32 mouse cellular contexts compared by ENCODE assay signal in genomic region chr3:67565540-67566227, GRCm38 (mm10). TPM values are rescaled to one million over a fixed set of nuclear protein-coding genes. Genes with fewer than 3 reads are reported as not detected.
DNase-seq lines count a peak whose midpoint lies in the region; ATAC-seq and TF ChIP-seq lines count a peak whose summit lies in the region.
"Had no signal": no experiment of that assay in that cellular context is flagged by ENCODE, and none has a peak within 500 bp of the region (broad histone marks: within the 10 kb centered on the region; RNA-seq: fewer than 3 reads in every experiment).

No protein-coding gene starts in this region.

- DNase-seq in spleen, adult 2 months (ENCODE audit: low read depth in 1 of 2, low spot score in 2 of 2), result no peak
- DNase-seq in spleen, adult 18-20 months, result no peak
- no peak for DNase-seq in liver, postnatal 0 days
- DNase-seq in adrenal gland, adult 2 months, result no peak
- DNase-seq in ovary, postnatal 10 days (ENCODE audit: low spot score), result no peak
- no peak for DNase-seq in adrenal gland, adult 18-20 months (ENCODE audit: low spot score in 2 of 2)
- DNase-seq: adrenal gland, postnatal 36 days; cerebellum, adult 8-10 months; cerebellum, postnatal 25 days; gastrocnemius, postnatal 14 days; heart, postnatal 14 days; kidney, adult 18-20 months; kidney, postnatal 36 days; lung, adult 18-20 months; right cerebral cortex, postnatal 25 days; thymus, postnatal 25 days had no signal

- peak; percentile 87 for ATAC-seq in liver, embryonic 12.5 days
- ATAC-seq in liver, postnatal 0 days, result peak; percentile 90
- ATAC-seq: lung, postnatal 0 days had no signal

- H3K36me3 ChIP-seq in spleen, adult 2 months (ENCODE audit: control insufficient read depth, insufficient read depth, low read length), result no peaks in the 10 kb centered on the region
- H3K36me3 ChIP-seq in liver, embryonic 12.5 days, result no peaks in the 10 kb centered on the region
- H3K36me3 ChIP-seq in liver, postnatal 0 days (replicated peaks; ENCODE audit: insufficient read depth, low read length), result no peaks in the 10 kb centered on the region
- H3K36me3 ChIP-seq: embryonic facial prominence, embryonic 10.5 days; embryonic facial prominence, embryonic 15.5 days; forebrain, embryonic 15.5 days; hindbrain, embryonic 10.5 days; hindbrain, embryonic 15.5 days; kidney, embryonic 15.5 days; limb, embryonic 12.5 days; midbrain, embryonic 10.5 days; midbrain, embryonic 15.5 days; neural tube, embryonic 15.5 days; stomach, embryonic 15.5 days had no signal

- peak; percentile 97 for TF ChIP-seq EP300 in liver, postnatal 0 days (IDR thresholded peaks at IDR 0.05; ENCODE audit: low read depth)

- 65% methylated on average over 8 of the region's 8 CpGs for WGBS in spleen, adult 2 months
- 40% methylated on average over 8 of the region's 8 CpGs for WGBS in liver, embryonic 12.5 days (ENCODE audit: insufficient replicate concordance)
- 45% methylated on average over 8 of the region's 8 CpGs for WGBS in liver, postnatal 0 days (ENCODE audit: insufficient replicate concordance)

- H3K27ac ChIP-seq in spleen, adult 2 months (ENCODE audit: insufficient read depth, low read length), result peak overlapping the region; percentile 18; the same call in 1 of the 2 replicates
- H3K27ac ChIP-seq in liver, embryonic 12.5 days, result peak overlapping the region; percentile 68
- peak overlapping the region; percentile 75 for H3K27ac ChIP-seq in liver, postnatal 0 days (ENCODE audit: low read depth)
- H3K27ac ChIP-seq: embryonic facial prominence, embryonic 10.5 days; embryonic facial prominence, embryonic 15.5 days; forebrain, embryonic 15.5 days; hindbrain, embryonic 10.5 days; hindbrain, embryonic 15.5 days; kidney, embryonic 15.5 days; layer of hippocampus, adult 2 months; left cerebral cortex, adult 2 months; limb, embryonic 12.5 days; macrophage; midbrain, embryonic 10.5 days; midbrain, embryonic 15.5 days; neural tube, embryonic 15.5 days; stomach, embryonic 15.5 days had no signal

- H3K4me2 ChIP-seq in liver, embryonic 12.5 days, result peak overlapping the region; percentile 27
- H3K4me2 ChIP-seq in liver, postnatal 0 days (ENCODE audit: low read depth, low read length), result peak overlapping the region; percentile 14; the same call in 1 of the 2 replicates
- H3K4me2 ChIP-seq: embryonic facial prominence, embryonic 15.5 days; forebrain, embryonic 15.5 days; hindbrain, embryonic 15.5 days; kidney, embryonic 15.5 days; limb, embryonic 12.5 days; midbrain, embryonic 15.5 days; neural tube, embryonic 15.5 days; stomach, embryonic 15.5 days had no signal

- H3K9me3 ChIP-seq in liver, embryonic 12.5 days (replicated peaks), result no peaks in the 10 kb centered on the region
- no peaks in the 10 kb centered on the region for H3K9me3 ChIP-seq in liver, postnatal 0 days (ENCODE audit: low read length)
- H3K9me3 ChIP-seq: embryonic facial prominence, embryonic 10.5 days; embryonic facial prominence, embryonic 15.5 days; forebrain, embryonic 15.5 days; hindbrain, embryonic 10.5 days; hindbrain, embryonic 15.5 days; kidney, embryonic 15.5 days; limb, embryonic 12.5 days; midbrain, embryonic 10.5 days; midbrain, embryonic 15.5 days; neural tube, embryonic 15.5 days; stomach, embryonic 15.5 days had no signal

- H3K27me3 ChIP-seq in spleen, adult 2 months (ENCODE audit: control insufficient read depth, insufficient read depth, low read length), result no peaks in the 10 kb centered on the region
- H3K27me3 ChIP-seq in liver, embryonic 12.5 days (replicated peaks), result no peaks in the 10 kb centered on the region
- H3K27me3 ChIP-seq in liver, postnatal 0 days (ENCODE audit: insufficient read depth, low read length), result no peaks in the 10 kb centered on the region
- H3K27me3 ChIP-seq: embryonic facial prominence, embryonic 15.5 days; forebrain, embryonic 15.5 days; hindbrain, embryonic 15.5 days; kidney, embryonic 15.5 days; midbrain, embryonic 15.5 days; neural tube, embryonic 15.5 days; stomach, embryonic 15.5 days had no signal

- TF ChIP-seq CTCF in spleen, adult 2 months (IDR thresholded peaks at IDR 0.05; ENCODE audit: extremely low read depth, insufficient read depth, insufficient read length, insufficient replicate concordance), result no peak
- no peak for TF ChIP-seq CTCF in liver, postnatal 0 days (IDR thresholded peaks at IDR 0.05; ENCODE audit: low read depth)

- no peaks in the 10 kb centered on the region for H3K4me1 ChIP-seq in spleen, adult 2 months (ENCODE audit: control insufficient read depth, insufficient read depth, insufficient read length)
- H3K4me1 ChIP-seq in liver, embryonic 12.5 days, result peaks cover 18% of the 10 kb centered on the region
- peaks cover 8% of the 10 kb centered on the region; the same call in 1 of the 2 replicates for H3K4me1 ChIP-seq in liver, postnatal 0 days (ENCODE audit: insufficient read depth)
- H3K4me1 ChIP-seq: forebrain, embryonic 15.5 days; hindbrain, embryonic 10.5 days; kidney, embryonic 15.5 days; limb, embryonic 12.5 days; midbrain, embryonic 10.5 days; midbrain, embryonic 15.5 days; stomach, embryonic 15.5 days had no signal

- no peak overlapping the region for H3K9ac ChIP-seq in liver, embryonic 12.5 days
- H3K9ac ChIP-seq in liver, postnatal 0 days (replicated peaks), result no peak overlapping the region
- H3K9ac ChIP-seq: embryonic facial prominence, embryonic 15.5 days; forebrain, embryonic 15.5 days; hindbrain, embryonic 15.5 days; kidney, embryonic 15.5 days; limb, embryonic 12.5 days; midbrain, embryonic 15.5 days; neural tube, embryonic 15.5 days; stomach, embryonic 15.5 days had no signal

- no peak overlapping the region for H3K4me3 ChIP-seq in spleen, adult 2 months (ENCODE audit: extremely low read depth, insufficient read depth, insufficient read length)
- H3K4me3 ChIP-seq in liver, embryonic 12.5 days, result no peak overlapping the region
- H3K4me3 ChIP-seq in liver, postnatal 0 days (ENCODE audit: low read depth, low read length), result no peak overlapping the region
- H3K4me3 ChIP-seq: embryonic facial prominence, embryonic 10.5 days; embryonic facial prominence, embryonic 15.5 days; forebrain, embryonic 15.5 days; hindbrain, embryonic 10.5 days; hindbrain, embryonic 15.5 days; kidney, embryonic 15.5 days; layer of hippocampus, adult 2 months; left cerebral cortex, adult 2 months; limb, embryonic 12.5 days; midbrain, embryonic 10.5 days; midbrain, embryonic 15.5 days; neural tube, embryonic 15.5 days; stomach, embryonic 15.5 days had no signal

- no peak for TF ChIP-seq POLR2A in spleen, adult 2 months (IDR thresholded peaks at IDR 0.05; ENCODE audit: low read depth, low read length)

RNA-seq across cellular contexts. Expression of gene Mfsd1, which starts 16.9 kb away (rescaled TPM):
- 32.9 and 34.8 TPM in 2 replicates for polyA plus RNA-seq in spleen, adult 2 months (2012; rRNA removed)
- polyA plus RNA-seq in liver, embryonic 12.5 days (2016; fragmentation: Nextera tagmentation; extraction: Ambion mirVana), result 29.8 and 30.0 TPM in 2 replicates
- polyA plus RNA-seq in liver, postnatal 0 days (2015; fragmentation: Nextera tagmentation; extraction: Ambion mirVana), result 25.2 and 29.6 TPM in 2 replicates
- 10 to 100 TPM; 52.3 to 62.6 TPM for total RNA-seq in adrenal gland, adult 2 months (2021)
- polyA plus RNA-seq in adrenal gland, adult 2 months (2012; rRNA removed), result 67.8 and 70.8 TPM in 2 replicates
- total RNA-seq in adrenal gland, adult 18-20 months (2021), result 10 to 100 TPM; 55.5 to 66.2 TPM

RNA-seq across cellular contexts. Expression of gene Rarres1, which starts 50.4 kb away (rescaled TPM):
- 0.68 and 1.5 TPM in 2 replicates for polyA plus RNA-seq in spleen, adult 2 months (2012; rRNA removed)
- 1.6 and 2.3 TPM in 2 replicates for polyA plus RNA-seq in liver, embryonic 12.5 days (2016; fragmentation: Nextera tagmentation; extraction: Ambion mirVana)
- 11.0 and 12.7 TPM in 2 replicates for polyA plus RNA-seq in liver, postnatal 0 days (2015; fragmentation: Nextera tagmentation; extraction: Ambion mirVana)
- under 1 TPM; 0.20 to 0.93 TPM for total RNA-seq in adrenal gland, adult 2 months (2021)
- polyA plus RNA-seq in adrenal gland, adult 2 months (2012; rRNA removed), result 2.1 and 5.4 TPM in 2 replicates
- under 1 TPM; 0.23 to 0.83 TPM for total RNA-seq in adrenal gland, adult 18-20 months (2021)

Comparison
In these comparisons a context has a peak if more than half of its experiments do, and no peak if none do; other contexts are left out.
1. H3K27ac ChIP-seq: peak in every context shown above with its lines; median percentile 75 in liver, postnatal 0 days; 68 in liver, embryonic 12.5 days; 18 in spleen, adult 2 months.